Mouse (Mus musculus) ovary, adult 2 months (tissue): ENCODE data around the gene Gm13283. TPM values are rescaled to one million over a fixed set of nuclear protein-coding genes. Genes with fewer than 3 reads are reported as not detected.

Source experiments
- polyA plus RNA-seq: library from polyadenylated mRNA; depleted of rRNA; stranded (reverse); fragments of >200 nt; gene quantifications from 2 replicates; pipeline ENCODE4 v1.2.3, GENCODE M21; 2012; rRNA removed

The Gm13283 gene
- polyA plus RNA-seq, result not detected in 2 replicates

DNA sequence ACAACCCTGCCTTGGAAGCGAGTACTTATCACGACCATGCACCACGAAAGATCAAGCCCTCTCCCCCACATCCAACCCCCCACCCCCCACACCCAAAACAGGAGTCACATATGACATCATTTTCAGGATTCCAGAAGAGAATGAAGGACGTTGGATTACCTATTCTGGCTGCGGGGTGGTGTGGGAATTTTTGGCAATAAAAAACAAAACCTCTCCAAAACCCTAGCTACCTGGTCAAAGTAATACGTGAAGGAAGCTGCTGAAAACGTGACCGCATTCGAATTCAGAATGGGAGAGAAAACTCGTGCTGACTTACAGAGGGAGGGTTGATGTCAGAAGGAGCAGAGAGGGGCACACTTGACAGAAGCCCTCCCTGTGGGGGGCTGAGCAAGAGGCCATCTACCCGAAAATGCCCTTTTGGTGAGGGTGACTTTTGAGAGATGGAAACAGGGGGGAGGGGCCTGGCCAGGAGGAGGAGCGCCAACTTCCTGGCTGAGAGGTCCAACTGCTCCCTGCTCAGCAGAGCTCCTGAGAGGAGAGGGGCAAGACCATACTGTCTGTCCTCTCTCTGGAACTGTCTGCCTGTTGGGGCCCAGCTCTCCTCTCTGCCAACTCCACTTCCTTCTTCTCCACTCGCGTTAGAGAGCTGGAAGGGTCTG, at the start of gene Gm13283:
Gene Gm13283, plus strand, starts transcription at position 510 of the 659 bp plus-strand sequence.

DNA sequence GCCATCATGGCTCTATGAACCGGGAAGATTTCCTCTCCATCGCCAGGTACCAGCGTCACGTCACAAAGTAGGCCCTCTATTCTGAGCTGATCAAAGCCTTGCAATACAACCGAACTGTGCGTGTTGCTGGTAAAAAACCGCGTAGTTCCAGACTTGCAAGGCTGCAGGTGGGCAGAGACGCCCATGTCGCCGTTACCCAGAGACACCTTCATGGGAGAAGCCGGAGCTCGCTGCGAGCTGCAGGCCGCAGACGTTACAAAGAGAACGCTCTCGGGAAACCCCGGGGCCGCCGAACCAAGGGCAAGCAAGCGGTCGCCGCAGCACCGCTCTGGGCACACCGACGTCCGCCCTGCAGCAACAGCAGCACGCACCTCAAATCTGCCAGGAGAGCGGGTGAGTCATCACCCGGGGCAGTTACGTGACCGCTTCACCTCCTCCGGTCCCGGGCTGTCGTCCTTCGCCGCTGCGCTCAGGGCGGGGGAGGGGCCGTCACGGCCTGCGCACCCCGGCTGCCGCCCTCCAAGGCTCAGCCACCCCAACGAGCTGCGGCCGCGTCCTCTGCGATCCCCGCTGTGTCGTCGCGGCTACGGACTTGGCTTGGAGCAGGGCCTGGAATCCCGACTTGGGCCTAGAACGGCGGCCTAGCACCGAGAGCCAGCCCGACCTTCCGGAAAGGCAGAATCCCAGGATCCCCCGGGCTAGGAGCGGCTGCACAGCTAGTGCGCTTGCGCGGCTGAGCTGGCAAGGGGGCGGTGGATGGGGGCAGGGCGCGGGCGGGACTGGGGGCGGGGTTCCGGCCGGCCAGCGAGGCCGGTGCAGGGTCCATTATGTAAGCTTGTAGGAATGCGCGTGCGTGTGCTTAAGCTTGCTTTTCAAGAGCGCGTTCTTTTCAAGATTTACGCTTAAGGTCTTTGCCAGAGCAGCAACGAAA, 37.9 kb upstream of the Gm13283 start, which contains the start of the genes Gm26566 and Klhl9:
Gene Gm26566, plus strand, starts transcription at position 15 of the 931 bp plus-strand sequence.
Gene Klhl9, minus strand, starts transcription at position 675 of the 931 bp plus-strand sequence.

DNA sequence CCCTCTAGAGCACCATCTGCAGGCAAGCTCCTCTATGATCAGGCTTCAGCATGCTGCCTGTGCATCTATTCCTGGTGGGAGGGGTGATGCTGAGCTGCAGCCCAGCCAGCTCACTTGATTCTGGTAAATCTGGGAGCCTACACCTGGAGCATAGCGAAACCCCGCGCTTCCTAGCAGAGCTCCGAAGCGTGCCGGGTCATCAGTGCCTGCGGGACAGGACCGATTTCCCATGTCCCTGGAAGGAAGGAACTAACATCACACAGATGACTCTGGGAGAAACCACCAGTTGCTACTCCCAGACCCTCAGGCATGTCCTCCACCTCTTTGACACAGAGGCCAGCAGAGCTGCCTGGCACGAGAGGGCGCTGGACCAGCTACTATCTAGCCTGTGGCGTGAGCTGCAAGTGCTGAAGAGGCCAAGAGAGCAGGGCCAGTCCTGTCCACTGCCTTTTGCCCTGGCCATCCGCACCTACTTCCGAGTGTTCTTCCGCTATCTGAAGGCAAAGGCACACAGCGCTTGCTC, 5.0 kb upstream of the Gm13283 start, which contains the start of gene Gm13271:
Gene Gm13271, plus strand, starts transcription at position 51 of the 523 bp plus-strand sequence.

DNA sequence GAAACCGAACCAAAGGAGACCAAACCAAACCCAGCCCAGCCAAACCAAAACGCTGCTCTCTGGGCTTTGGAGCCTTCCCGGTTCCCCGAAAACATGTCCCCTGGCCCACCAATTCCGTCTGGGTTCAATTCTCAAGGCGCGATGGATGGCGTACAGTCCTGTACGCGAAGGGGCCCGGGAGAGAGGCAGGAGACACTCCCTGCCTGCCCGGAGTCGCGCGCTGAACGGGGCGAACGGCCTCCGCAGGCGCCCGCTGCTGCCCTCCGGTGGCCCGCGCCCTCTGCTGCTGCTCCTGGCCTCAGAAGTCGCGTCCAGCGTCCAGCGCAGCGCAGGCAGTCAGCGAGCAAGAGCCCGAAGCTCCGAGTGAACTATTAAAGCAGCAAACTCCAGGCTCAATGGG, 13.6 kb downstream of the Gm13283 start, which contains the start of gene Gm13290:
Gene Gm13290, plus strand, starts transcription at position 301 of the 400 bp plus-strand sequence.

DNA sequence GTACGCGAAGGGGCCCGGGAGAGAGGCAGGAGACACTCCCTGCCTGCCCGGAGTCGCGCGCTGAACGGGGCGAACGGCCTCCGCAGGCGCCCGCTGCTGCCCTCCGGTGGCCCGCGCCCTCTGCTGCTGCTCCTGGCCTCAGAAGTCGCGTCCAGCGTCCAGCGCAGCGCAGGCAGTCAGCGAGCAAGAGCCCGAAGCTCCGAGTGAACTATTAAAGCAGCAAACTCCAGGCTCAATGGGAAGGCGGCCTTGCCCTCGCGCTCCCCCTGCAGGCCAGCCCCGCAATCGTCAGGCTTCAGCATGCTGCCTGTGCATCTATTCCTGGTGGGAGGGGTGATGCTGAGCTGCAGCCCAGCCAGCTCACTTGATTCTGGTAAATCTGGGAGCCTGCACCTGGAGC, 16.7 kb downstream of the Gm13283 start, which contains the start of gene Gm13289:
Gene Gm13289, plus strand, starts transcription at position 301 of the 400 bp plus-strand sequence.

DNA sequence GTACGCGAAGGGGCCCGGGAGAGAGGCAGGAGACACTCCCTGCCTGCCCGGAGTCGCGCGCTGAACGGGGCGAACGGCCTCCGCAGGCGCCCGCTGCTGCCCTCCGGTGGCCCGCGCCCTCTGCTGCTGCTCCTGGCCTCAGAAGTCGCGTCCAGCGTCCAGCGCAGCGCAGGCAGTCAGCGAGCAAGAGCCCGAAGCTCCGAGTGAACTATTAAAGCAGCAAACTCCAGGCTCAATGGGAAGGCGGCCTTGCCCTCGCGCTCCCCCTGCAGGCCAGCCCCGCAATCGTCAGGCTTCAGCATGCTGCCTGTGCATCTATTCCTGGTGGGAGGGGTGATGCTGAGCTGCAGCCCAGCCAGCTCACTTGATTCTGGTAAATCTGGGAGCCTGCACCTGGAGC, 19.6 kb downstream of the Gm13283 start, which contains the start of gene Gm13272:
Gene Gm13272, plus strand, starts transcription at position 301 of the 400 bp plus-strand sequence.

DNA sequence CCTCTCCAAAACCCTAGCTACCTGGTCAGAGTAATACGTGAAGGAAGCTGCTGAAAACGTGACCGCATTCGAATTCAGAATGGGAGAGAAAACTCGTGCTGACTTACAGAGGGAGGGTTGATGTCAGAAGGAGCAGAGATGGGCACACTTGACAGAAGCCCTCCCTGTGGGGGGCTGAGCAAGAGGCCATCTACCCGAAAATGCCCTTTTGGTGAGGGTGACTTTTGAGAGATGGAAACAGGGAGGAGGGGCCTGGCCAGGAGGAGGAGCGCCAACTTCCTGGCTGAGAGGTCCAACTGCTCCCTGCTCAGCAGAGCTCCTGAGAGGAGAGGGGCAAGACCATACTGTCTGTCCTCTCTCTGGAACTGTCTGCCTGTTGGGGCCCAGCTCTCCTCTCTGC, 21.9 kb downstream of the Gm13283 start, which contains the start of gene Ifnz:
Gene Ifnz, plus strand, starts transcription at position 301 of the 400 bp plus-strand sequence.

GRCm38 (mm10) chr4:88785409-88785808, 25.5 kb downstream of the Gm13283 start, which contains the start of gene Gm13276:
Gene Gm13276, plus strand, starts transcription at chr4:88785709.

DNA sequence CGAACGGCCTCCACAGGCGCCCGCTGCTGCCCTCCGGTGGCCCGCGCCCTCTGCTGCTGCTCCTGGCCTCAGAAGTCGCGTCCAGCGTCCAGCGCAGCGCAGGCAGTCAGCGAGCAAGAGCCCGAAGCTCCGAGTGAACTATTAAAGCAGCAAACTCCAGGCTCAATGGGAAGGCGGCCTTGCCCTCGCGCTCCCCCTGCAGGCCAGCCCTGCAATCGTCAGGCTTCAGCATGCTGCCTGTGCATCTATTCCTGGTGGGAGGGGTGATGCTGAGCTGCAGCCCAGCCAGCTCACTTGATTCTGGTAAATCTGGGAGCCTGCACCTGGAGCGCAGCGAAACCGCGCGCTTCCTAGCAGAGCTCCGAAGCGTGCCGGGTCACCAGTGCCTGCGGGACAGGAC, 28.5 kb downstream of the Gm13283 start, which contains the start of gene Gm13277:
Gene Gm13277, plus strand, starts transcription at position 231 of the 400 bp plus-strand sequence.

GRCm38 (mm10) chr4:88791250-88791649, 31.3 kb downstream of the Gm13283 start, which contains the start of gene Gm13278:
Gene Gm13278, plus strand, starts transcription at chr4:88791550.

DNA sequence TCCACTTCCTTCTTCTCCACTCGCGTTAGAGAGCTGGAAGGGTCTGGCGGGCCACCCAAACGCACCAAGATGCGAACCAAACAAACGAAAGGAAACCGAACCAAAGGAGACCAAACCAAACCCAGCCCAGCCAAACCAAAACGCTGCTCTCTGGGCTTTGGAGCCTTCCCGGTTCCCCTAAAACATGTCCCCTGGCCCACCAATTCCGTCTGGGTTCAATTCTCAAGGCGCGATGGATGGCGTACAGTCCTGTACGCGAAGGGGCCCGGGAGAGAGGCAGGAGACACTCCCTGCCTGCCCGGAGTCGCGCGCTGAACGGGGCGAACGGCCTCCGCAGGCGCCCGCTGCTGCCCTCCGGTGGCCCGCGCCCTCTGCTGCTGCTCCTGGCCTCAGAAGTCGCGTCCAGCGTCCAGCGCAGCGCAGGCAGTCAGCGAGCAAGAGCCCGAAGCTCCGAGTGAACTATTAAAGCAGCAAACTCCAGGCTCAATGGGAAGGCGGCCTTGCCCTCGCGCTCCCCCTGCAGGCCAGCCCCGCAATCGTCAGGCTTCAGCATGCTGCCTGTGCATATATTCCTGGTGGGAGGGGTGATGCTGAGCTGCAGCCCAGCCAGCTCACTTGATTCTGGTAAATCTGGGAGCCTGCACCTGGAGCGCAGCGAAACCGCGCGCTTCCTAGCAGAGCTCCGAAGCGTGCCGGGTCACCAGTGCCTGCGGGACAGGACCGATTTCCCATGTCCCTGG, 34.2 kb downstream of the Gm13283 start, which contains the start of gene Gm13275:
Gene Gm13275, plus strand, starts transcription at position 552 of the 740 bp plus-strand sequence.

GRCm38 (mm10) chr4:88797097-88797496, 37.2 kb downstream of the Gm13283 start, which contains the start of gene Gm13279:
Gene Gm13279, plus strand, starts transcription at chr4:88797397.

DNA sequence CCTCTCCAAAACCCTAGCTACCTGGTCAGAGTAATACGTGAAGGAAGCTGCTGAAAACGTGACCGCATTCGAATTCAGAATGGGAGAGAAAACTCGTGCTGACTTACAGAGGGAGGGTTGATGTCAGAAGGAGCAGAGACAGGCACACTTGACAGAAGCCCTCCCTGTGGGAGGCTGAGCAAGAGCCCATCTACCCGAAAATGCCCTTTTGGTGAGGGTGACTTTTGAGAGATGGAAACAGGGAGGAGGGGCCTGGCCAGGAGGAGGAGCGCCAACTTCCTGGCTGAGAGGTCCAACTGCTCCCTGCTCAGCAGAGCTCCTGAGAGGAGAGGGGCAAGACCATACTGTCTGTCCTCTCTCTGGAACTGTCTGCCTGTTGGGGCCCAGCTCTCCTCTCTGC, 39.4 kb downstream of the Gm13283 start, which contains the start of gene Gm13285:
Gene Gm13285, plus strand, starts transcription at position 301 of the 400 bp plus-strand sequence.

GRCm38 (mm10) chr4:88802954-88803353, 43.0 kb downstream of the Gm13283 start, which contains the start of gene Gm13287:
Gene Gm13287, plus strand, starts transcription at chr4:88803254.

DNA sequence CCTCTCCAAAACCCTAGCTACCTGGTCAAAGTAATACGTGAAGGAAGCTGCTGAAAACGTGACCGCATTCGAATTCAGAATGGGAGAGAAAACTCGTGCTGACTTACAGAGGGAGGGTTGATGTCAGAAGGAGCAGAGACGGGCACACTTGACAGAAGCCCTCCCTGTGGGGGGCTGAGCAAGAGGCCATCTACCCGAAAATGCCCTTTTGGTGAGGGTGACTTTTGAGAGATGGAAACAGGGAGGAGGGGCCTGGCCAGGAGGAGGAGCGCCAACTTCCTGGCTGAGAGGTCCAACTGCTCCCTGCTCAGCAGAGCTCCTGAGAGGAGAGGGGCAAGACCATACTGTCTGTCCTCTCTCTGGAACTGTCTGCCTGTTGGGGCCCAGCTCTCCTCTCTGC, 45.3 kb downstream of the Gm13283 start, which contains the start of gene Gm13288:
Gene Gm13288, plus strand, starts transcription at position 301 of the 400 bp plus-strand sequence.

Other genes with a start within 250 kb of the Gm13283 start
- gene Ifnb1, start 237.3 kb upstream of the Gm13283 start, polyA plus RNA-seq, result not detected in 2 replicates
- not detected in 2 replicates for gene Ifna15, start 201.9 kb upstream of the Gm13283 start, polyA plus RNA-seq
- not detected in 2 replicates for gene Ifna14, start 188.3 kb upstream of the Gm13283 start, polyA plus RNA-seq
- not detected in 2 replicates for gene Ifna9, start 167.7 kb upstream of the Gm13283 start, polyA plus RNA-seq
- not detected in 2 replicates for gene Ifna12, start 156.7 kb upstream of the Gm13283 start, polyA plus RNA-seq
- gene C87499, start 125.7 kb upstream of the Gm13283 start, polyA plus RNA-seq, result 1.1 and 1.9 TPM in 2 replicates
- not detected in 2 replicates for gene Ifna13, start 115.7 kb upstream of the Gm13283 start, polyA plus RNA-seq
- gene Ifna16, start 83.2 kb upstream of the Gm13283 start, polyA plus RNA-seq, result not detected in 2 replicates
- gene Ifna2, start 76.2 kb upstream of the Gm13283 start, polyA plus RNA-seq, result not detected in 2 replicates
- not detected in 2 replicates for gene Ifnab, start 68.8 kb upstream of the Gm13283 start, polyA plus RNA-seq
- gene Gm26566, start 38.3 kb upstream of the Gm13283 start, polyA plus RNA-seq, result 0.54 and 0.57 TPM in 2 replicates
- gene Klhl9, start 37.7 kb upstream of the Gm13283 start, polyA plus RNA-seq, result 26.4 and 40.2 TPM in 2 replicates
- gene Gm13271, start 5.3 kb upstream of the Gm13283 start, polyA plus RNA-seq, result not detected in 2 replicates
- not detected in 2 replicates for gene Gm13290, start 13.7 kb downstream of the Gm13283 start, polyA plus RNA-seq
- gene Gm13289, start 16.8 kb downstream of the Gm13283 start, polyA plus RNA-seq, result not detected in 2 replicates
- not detected in 2 replicates for gene Gm13272, start 19.7 kb downstream of the Gm13283 start, polyA plus RNA-seq
- gene Ifnz, start 22.0 kb downstream of the Gm13283 start, polyA plus RNA-seq, result not detected in 2 replicates
- gene Gm13276, start 25.6 kb downstream of the Gm13283 start, polyA plus RNA-seq, result not detected in 2 replicates
- not detected in 2 replicates for gene Gm13277, start 28.5 kb downstream of the Gm13283 start, polyA plus RNA-seq
- not detected in 2 replicates for gene Gm13278, start 31.4 kb downstream of the Gm13283 start, polyA plus RNA-seq
- not detected in 2 replicates for gene Gm13275, start 34.4 kb downstream of the Gm13283 start, polyA plus RNA-seq
- gene Gm13279, start 37.3 kb downstream of the Gm13283 start, polyA plus RNA-seq, result not detected in 2 replicates
- not detected in 2 replicates for gene Gm13285, start 39.5 kb downstream of the Gm13283 start, polyA plus RNA-seq
- not detected in 2 replicates for gene Gm13287, start 43.1 kb downstream of the Gm13283 start, polyA plus RNA-seq
- gene Gm13288, start 45.4 kb downstream of the Gm13283 start, polyA plus RNA-seq, result 0.06 TPM in 1 of 2 replicates, not detected in the other
- gene Ifna7, start 56.1 kb downstream of the Gm13283 start, polyA plus RNA-seq, result not detected in 2 replicates
- not detected in 2 replicates for gene Ifna11, start 59.8 kb downstream of the Gm13283 start, polyA plus RNA-seq
- gene Ifna6, start 67.3 kb downstream of the Gm13283 start, polyA plus RNA-seq, result not detected in 2 replicates
- gene Ifna5, start 75.4 kb downstream of the Gm13283 start, polyA plus RNA-seq, result not detected in 2 replicates
- gene Ifna4, start 81.7 kb downstream of the Gm13283 start, polyA plus RNA-seq, result not detected in 2 replicates
- gene Ifna1, start 90.0 kb downstream of the Gm13283 start, polyA plus RNA-seq, result not detected in 2 replicates
- 0.33 and 1.0 TPM in 2 replicates for gene Ifne, start 120.1 kb downstream of the Gm13283 start, polyA plus RNA-seq